Mouse (Mus musculus) Patski (cell line): ENCODE measurements at regions not wholly inside any gene's neighbourhood (a gene's known extent, or its start where the extent isn't known, plus 50 kb on each side); places are given as distances from the start of the nearest gene placed in this dataset.
"Not testable (repeated sequence)": the region's sequence is repeated elsewhere in the genome, so short reads cannot be mapped to it uniquely, and the experiment has no call there.

Source experiments
- ATAC-seq: fragments of 100-300 bp; one replicate; pipeline ENCODE4 v1.8.0; 2021
- CTCF ChIA-PET: fragments of 350-600 bp; sonication (Branson Sonifier 250); formaldehyde crosslinking; loops from one replicate; lab custom pipeline; 2022; ENCODE audit warnings: inconsistent platforms; lab: Charles Lee
- POLR2A ChIA-PET: fragments of 350-600 bp; sonication (Branson Sonifier 250); formaldehyde crosslinking; loops from one replicate; lab custom pipeline; 2022; ENCODE audit warnings: antibody characterized with exemption, inconsistent platforms; lab: Charles Lee
- DNase-seq: peaks from one replicate; pipeline ENCODE4 v3.0.0-alpha.2; 2011; ENCODE audit warnings: low read depth, low spot score
- H3K27me3 ChIP-seq: fragments of 371-371 bp; one replicate; pipeline ENCODE4 v1.5.1; 2021
- CTCF ChIP-seq: fragments of 100-300 bp; IDR thresholded peaks from one replicate; pipeline ENCODE4 v1.5.1; 2021
- in situ Hi-C: fragments of 300-500 bp; cut with MboI; formaldehyde crosslinking; loops from 3 replicates; pipeline ENCODE4 v1.11.1; 2018; ENCODE audit warnings: low pct_unique_long_range_greater_than_20kb, mixed read lengths

DNA sequence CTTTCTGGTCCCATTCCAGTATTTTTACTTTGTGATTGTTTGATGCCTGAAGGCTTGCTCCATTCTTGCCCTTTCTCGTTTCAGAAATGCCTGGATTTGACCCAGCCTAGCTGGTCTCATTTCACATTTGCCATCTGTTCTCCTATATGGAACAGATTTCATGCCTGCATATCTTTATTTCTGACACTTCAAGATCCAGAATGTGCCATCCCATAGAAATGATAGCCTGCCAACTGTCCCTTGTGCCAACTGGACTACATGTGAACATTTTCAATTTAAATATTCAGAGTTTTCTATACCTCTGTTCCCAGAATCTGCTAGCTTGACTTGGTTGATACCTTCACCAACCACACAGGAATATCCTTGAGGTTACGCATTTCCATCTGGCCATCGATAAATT is 669.0 kb downstream of the Fscb start:
- ATAC-seq (no peak), DNase-seq (no peak)
- POLR2A ChIA-PET, result no interaction called here
- CTCF ChIA-PET, result no interaction called here
- no peak for TF ChIP-seq CTCF
- in situ Hi-C loops, result no loop called here
- no peaks in the 10 kb centered on the region for H3K27me3 ChIP-seq

DNA sequence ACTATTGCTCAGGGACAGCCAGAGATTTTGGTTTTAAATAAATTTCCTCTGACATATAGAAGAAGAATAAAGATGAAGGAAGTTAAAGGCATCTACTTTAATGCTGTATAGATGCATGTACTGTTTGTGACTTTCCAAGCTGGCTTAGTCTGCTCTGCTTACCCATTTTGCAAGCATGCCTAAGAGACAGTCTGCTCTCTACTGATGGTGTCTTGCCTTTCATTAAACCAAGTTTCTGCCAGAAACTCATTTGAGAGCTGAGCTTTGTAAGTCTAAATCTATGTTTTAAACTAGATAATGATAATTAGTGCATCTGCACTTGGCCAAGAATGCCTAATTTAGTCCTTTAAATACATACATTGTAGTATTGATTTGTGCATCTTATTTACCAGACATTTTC is 670.5 kb downstream of the Fscb start:
- ATAC-seq, result no peak
- no peak for DNase-seq
- POLR2A ChIA-PET, result interaction anchor here (0.6 kb wide), 1 partner anchor 20 kb away, joined by 5 read pairs; no protein-coding TSS in a partner anchor
- in situ Hi-C loops, result no loop called here
- TF ChIP-seq CTCF, result no peak
- no peaks in the 10 kb centered on the region for H3K27me3 ChIP-seq
- CTCF ChIA-PET, result no interaction called here

DNA sequence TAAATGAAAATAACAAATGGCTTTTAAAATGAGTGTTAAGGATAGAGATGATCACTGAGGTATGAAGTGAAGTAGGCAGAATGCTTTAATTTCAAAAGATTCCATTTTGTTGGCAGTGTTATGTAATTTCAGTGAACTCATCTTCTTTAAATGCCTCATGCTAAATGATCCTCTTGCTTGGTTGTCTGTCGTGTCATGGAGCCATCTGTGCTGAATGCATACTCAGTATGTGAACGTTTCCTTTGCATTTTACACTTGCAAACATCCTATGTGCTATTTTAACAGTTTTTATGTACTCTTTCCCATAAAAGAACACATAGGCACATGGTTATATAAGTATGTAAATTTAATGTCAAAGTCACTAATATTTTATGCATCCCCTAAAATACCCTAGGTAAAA is 682.8 kb downstream of the Fscb start:
- ChIA-PET CTCF (no interaction called here), POLR2A (no interaction called here)
- TF ChIP-seq CTCF, result no peak
- H3K27me3 ChIP-seq, result no peaks in the 10 kb centered on the region
- in situ Hi-C loops, result no loop called here
- no peak for DNase-seq
- no peak for ATAC-seq

DNA sequence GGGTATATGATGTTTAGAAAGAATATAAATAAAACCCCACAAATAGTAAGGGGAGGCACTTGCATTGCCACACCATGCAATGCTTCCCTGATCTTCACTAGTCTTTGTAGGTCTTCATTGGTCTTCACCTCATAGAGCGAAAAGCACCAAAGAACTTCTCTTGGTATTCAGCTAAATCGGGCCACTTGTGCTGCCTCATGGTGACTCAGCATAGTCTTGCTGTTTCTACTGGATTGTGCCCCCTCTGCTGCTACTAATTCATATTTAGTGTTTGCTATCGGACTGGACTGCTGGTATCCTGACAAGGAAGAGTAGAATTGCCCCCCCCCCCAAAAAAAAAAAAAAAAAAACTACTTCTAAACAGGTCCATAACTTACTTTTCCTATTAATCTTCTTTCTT is 696.6 kb downstream of the Fscb start:
- ATAC-seq (no peak), DNase-seq (no peak)
- TF ChIP-seq CTCF, result no peak
- POLR2A ChIA-PET, result interaction anchor here (0.6 kb wide), 1 partner anchor 9 kb away, joined by 3 read pairs; no protein-coding TSS in a partner anchor
- H3K27me3 ChIP-seq, result no peaks in the 10 kb centered on the region
- CTCF ChIA-PET, result interaction anchor here (0.8 kb wide), 1 partner anchor 9 kb away, joined by 3 read pairs; no protein-coding TSS in a partner anchor
- in situ Hi-C loops, result no loop called here

DNA sequence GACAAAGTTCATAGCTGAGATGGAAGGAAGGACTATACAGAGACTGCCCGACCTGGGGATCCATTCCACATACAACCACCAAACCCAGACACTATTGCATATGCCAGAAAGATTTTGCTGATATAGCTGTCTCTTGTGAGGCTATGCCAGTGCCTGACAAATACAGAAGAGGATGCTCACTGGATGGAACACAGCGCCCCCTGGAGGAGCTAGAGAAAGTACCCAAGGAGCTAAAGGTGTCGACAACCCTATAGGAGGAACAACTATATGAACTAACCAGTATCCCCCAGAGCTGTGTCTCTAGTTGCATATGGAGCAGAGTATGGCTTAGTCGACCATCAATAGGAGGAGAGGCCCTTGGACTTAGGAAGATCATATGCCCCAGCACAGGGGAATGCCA is 713.4 kb downstream of the Fscb start:
- POLR2A ChIA-PET, CTCF ChIA-PET, H3K27me3 ChIP-seq, DNase-seq, in situ Hi-C loops, ATAC-seq: not testable (repeated sequence)
